ENCODE assay signal across 12 mouse cellular contexts in genomic region chr8:109312731-109313130, GRCm38 (mm10).
DNase-seq lines count a peak whose midpoint lies in the region; ATAC-seq and TF ChIP-seq lines count a peak whose summit lies in the region.
"Had no signal": no experiment of that assay in that cellular context is flagged by ENCODE, and none has a peak within 500 bp of the region (broad histone marks: within the 10 kb centered on the region; RNA-seq: fewer than 3 reads in every experiment).

No protein-coding gene starts in this region.

- peak overlapping the region; percentile 51 for H3K27ac ChIP-seq in forebrain, embryonic 11.5 days (ENCODE audit: low read depth, low read length)
- no peak overlapping the region for H3K27ac ChIP-seq in forebrain, postnatal 0 days (ENCODE audit: low read depth, low read length)
- peak overlapping the region; percentile 89 for H3K27ac ChIP-seq in midbrain, embryonic 13.5 days
- H3K27ac ChIP-seq: embryonic facial prominence, embryonic 15.5 days; heart, adult 2 months had no signal

- H3K4me1 ChIP-seq in forebrain, embryonic 11.5 days (replicated peaks; ENCODE audit: control insufficient read depth, insufficient read depth, low read length) = peaks cover 21% of the 10 kb centered on the region
- peaks cover 9% of the 10 kb centered on the region for H3K4me1 ChIP-seq in forebrain, postnatal 0 days (ENCODE audit: insufficient read depth)
- peaks cover 42% of the 10 kb centered on the region for H3K4me1 ChIP-seq in midbrain, embryonic 13.5 days (replicated peaks)
- H3K4me1 ChIP-seq: embryonic facial prominence, embryonic 15.5 days had no signal

- peak; percentile 71 for ATAC-seq in forebrain, embryonic 11.5 days (replicated peaks; ENCODE audit: low FRiP score)
- no peak for ATAC-seq in forebrain, postnatal 0 days
- no peak for ATAC-seq in midbrain, embryonic 13.5 days
- no peak for ATAC-seq in erythroblast, adult 5-6 weeks (replicated peaks; ENCODE audit: low FRiP score, poor library complexity, severe bottlenecking)
- ATAC-seq: intestine, postnatal 0 days had no signal

- peaks cover 2% of the 10 kb centered on the region; the same call in 1 of the 2 replicates for H3K9me3 ChIP-seq in forebrain, embryonic 11.5 days (ENCODE audit: control insufficient read depth, low read length)
- no peaks in the 10 kb centered on the region for H3K9me3 ChIP-seq in forebrain, postnatal 0 days (ENCODE audit: low read length)
- H3K9me3 ChIP-seq in midbrain, embryonic 13.5 days = no peaks in the 10 kb centered on the region
- H3K9me3 ChIP-seq: embryonic facial prominence, embryonic 15.5 days had no signal

- 0 out of 2 replicates have a peak overlapping the region, but pooled peaks have one; percentile 2 for H3K4me2 ChIP-seq in forebrain, embryonic 11.5 days (ENCODE audit: low read depth, low read length, severe bottlenecking)
- no peak overlapping the region for H3K4me2 ChIP-seq in forebrain, postnatal 0 days (ENCODE audit: low read depth)
- H3K4me2 ChIP-seq in midbrain, embryonic 13.5 days (replicated peaks) = no peak overlapping the region
- H3K4me2 ChIP-seq: embryonic facial prominence, embryonic 15.5 days had no signal

- DNase-seq in forebrain, embryonic 11.5 days (ENCODE audit: low spot score) = peak; percentile 59
- no peak for DNase-seq in forebrain, postnatal 0 days
- DNase-seq in MN1 (ENCODE audit: low spot score) = peak; percentile 57
- DNase-seq in fibroblast of lung, adult 2 months (ENCODE audit: low read depth) = peak; percentile 0
- no peak for DNase-seq in thymus, postnatal 0 days (ENCODE audit: low spot score)
- no peak for DNase-seq in cerebellum, adult 9-11 months
- DNase-seq: heart, adult 2 months; left cerebral cortex, postnatal 4 days had no signal

- H3K27me3 ChIP-seq in forebrain, embryonic 11.5 days (ENCODE audit: control insufficient read depth, insufficient read depth, low read length) = no peaks in the 10 kb centered on the region
- H3K27me3 ChIP-seq in forebrain, postnatal 0 days (ENCODE audit: insufficient read depth, low read length) = no peaks in the 10 kb centered on the region; the same call in 1 of the 2 replicates
- no peaks in the 10 kb centered on the region for H3K27me3 ChIP-seq in midbrain, embryonic 13.5 days

- H3K4me3 ChIP-seq in forebrain, embryonic 11.5 days (ENCODE audit: low read depth, low read length) = no peak overlapping the region
- H3K4me3 ChIP-seq in forebrain, postnatal 0 days (ENCODE audit: low read depth, low read length) = no peak overlapping the region
- no peak overlapping the region for H3K4me3 ChIP-seq in midbrain, embryonic 13.5 days (replicated peaks)
- H3K4me3 ChIP-seq: embryonic facial prominence, embryonic 15.5 days; heart, adult 2 months had no signal

- WGBS in forebrain, embryonic 11.5 days = 3% methylated on average over 8 of the region's 8 CpGs
- WGBS in forebrain, postnatal 0 days = 14% methylated on average over 8 of the region's 8 CpGs
- whole genome bisulfite sequencing in midbrain, embryonic 13.5 days = 4% methylated on average over 8 of the region's 8 CpGs

- H3K9ac ChIP-seq in forebrain, embryonic 11.5 days (ENCODE audit: low read length) = no peak overlapping the region
- no peak overlapping the region for H3K9ac ChIP-seq in forebrain, postnatal 0 days
- H3K9ac ChIP-seq in midbrain, embryonic 13.5 days (replicated peaks) = no peak overlapping the region
- H3K9ac ChIP-seq: embryonic facial prominence, embryonic 15.5 days had no signal

- TF ChIP-seq CTCF in forebrain, postnatal 0 days (IDR thresholded peaks at IDR 0.05; ENCODE audit: low read depth) = no peak

- no peaks in the 10 kb centered on the region for H3K36me3 ChIP-seq in forebrain, embryonic 11.5 days (ENCODE audit: control insufficient read depth, insufficient read depth, low read length)
- no peaks in the 10 kb centered on the region for H3K36me3 ChIP-seq in forebrain, postnatal 0 days (ENCODE audit: insufficient read depth)
- no peaks in the 10 kb centered on the region for H3K36me3 ChIP-seq in midbrain, embryonic 13.5 days
- H3K36me3 ChIP-seq: embryonic facial prominence, embryonic 15.5 days had no signal

Comparison
In these comparisons a context has a peak if more than half of its experiments do, and no peak if none do; other contexts are left out.
1. DNase-seq: peak in forebrain, embryonic 11.5 days (single experiment), MN1 (single experiment) and fibroblast of lung, adult 2 months (single experiment); none in forebrain, postnatal 0 days (single experiment), thymus, postnatal 0 days (single experiment) and cerebellum, adult 9-11 months (single experiment).